Mouse (Mus musculus): ENCODE results near the gene Fat2. TPM values are rescaled to one million over a fixed set of nuclear protein-coding genes. Genes with fewer than 3 reads are reported as not detected.

Gene Fat2
- 0.61 and 0.69 TPM in 2 replicates for polyA plus RNA-seq (2015; fragmentation: Nextera tagmentation; extraction: Ambion mirVana)

GRCm38 (mm10) chr11:55336101-55336891, at the start of gene Fat2:
TSS of gene Fat2 (minus strand) at chr11:55336564.
- Histone ChIP-seq H3K27ac (replicated peaks) (0 out of 2 replicates have a peak within 1 kb of the TSS, but pooled peaks have one; percentile 14), H3K4me2 (replicated peaks; ENCODE audit: low read depth) (peak within 1 kb of the TSS; percentile 30), H3K36me3 (ENCODE audit: control insufficient read depth, insufficient read depth, low read length) (no peaks in the 10 kb centered on the region), H3K4me1 (replicated peaks; ENCODE audit: control insufficient read depth, insufficient read depth) (no peaks in the 10 kb centered on the region), H3K9ac (ENCODE audit: low read length) (no peak within 1 kb of the TSS), H3K27me3 (ENCODE audit: control insufficient read depth, insufficient read depth, low read length) (no peaks in the 10 kb centered on the region), H3K9me3 (ENCODE audit: control insufficient read depth, low read length) (no peaks in the 10 kb centered on the region), H3K4me3 (ENCODE audit: low read depth, low read length) (peak within 1 kb of the TSS; percentile 17; the same call in 1 of the 2 replicates)
- TF ChIP-seq EP300 (optimal IDR thresholded peaks at IDR 0.05) (no peak), CTCF (IDR thresholded peaks at IDR 0.05; ENCODE audit: low read depth) (no peak)
- DNase-seq (ENCODE audit: low spot score) (no peak), ATAC-seq (ENCODE audit: low FRiP score, low TSS enrichment) (peak; percentile 50; the same call in 1 of the 2 replicates)
- 26% methylated on average over 13 of the region's 13 CpGs for WGBS

DNA sequence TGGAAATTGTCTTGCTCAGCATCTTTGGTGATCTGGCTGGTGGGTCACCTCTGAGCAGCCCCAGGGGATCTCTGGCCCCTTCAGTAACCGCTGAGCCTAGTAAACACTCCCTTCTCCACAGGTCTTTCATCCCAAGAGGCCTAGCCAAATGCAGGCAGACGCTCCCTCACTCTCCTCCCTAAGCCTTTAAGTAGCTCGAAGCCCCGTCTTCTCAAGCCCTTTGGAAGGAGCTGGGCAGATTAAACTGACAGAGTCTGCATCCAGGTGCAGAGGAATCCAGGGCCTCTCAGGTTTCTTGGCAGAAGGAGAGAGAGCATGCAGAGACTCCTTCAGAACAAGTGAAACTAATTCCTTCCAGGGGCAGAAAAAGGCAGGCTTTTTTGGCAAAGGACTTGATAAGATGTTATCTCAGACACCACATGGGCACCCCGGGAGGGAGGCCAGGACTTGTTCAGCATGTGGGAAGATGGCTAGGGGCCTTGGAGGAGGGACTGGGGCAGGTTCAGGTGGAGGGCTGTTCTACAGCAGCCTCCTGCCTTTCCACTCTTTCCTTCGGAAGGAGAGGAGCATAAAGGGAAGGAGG, 47.2 kb upstream of the Fat2 start:
- ATAC-seq (ENCODE audit: low FRiP score, low TSS enrichment) (no peak), DNase-seq (ENCODE audit: low spot score) (no peak)
- no peak overlapping the region for H3K4me3 ChIP-seq (ENCODE audit: low read depth, low read length)
- H3K27ac ChIP-seq (replicated peaks): no peak overlapping the region; the same call in 1 of the 2 replicates
- 25% methylated on average over 6 of the region's 6 CpGs for WGBS
- no peak overlapping the region for H3K4me2 ChIP-seq (replicated peaks; ENCODE audit: low read depth)
- H3K27me3 ChIP-seq (ENCODE audit: control insufficient read depth, insufficient read depth, low read length): no peaks in the 10 kb centered on the region
- TF ChIP-seq EP300 (optimal IDR thresholded peaks at IDR 0.05) (peak; percentile 58), CTCF (IDR thresholded peaks at IDR 0.05; ENCODE audit: low read depth) (no peak)
- H3K9me3 ChIP-seq (ENCODE audit: control insufficient read depth, low read length): no peaks in the 10 kb centered on the region
- H3K36me3 ChIP-seq (ENCODE audit: control insufficient read depth, insufficient read depth, low read length): no peaks in the 10 kb centered on the region
- no peak overlapping the region for H3K9ac ChIP-seq (ENCODE audit: low read length)
- H3K4me1 ChIP-seq (replicated peaks; ENCODE audit: control insufficient read depth, insufficient read depth): peaks cover 6% of the 10 kb centered on the region

GRCm38 (mm10) chr11:55380908-55381307, 44.5 kb upstream of the Fat2 start:
- H3K4me2 ChIP-seq (replicated peaks; ENCODE audit: low read depth): no peak overlapping the region
- H3K4me1 ChIP-seq (replicated peaks; ENCODE audit: control insufficient read depth, insufficient read depth): peaks cover 7% of the 10 kb centered on the region
- WGBS: 29% methylated on average over 6 of the region's 6 CpGs
- DNase-seq (ENCODE audit: low spot score) (no peak), ATAC-seq (ENCODE audit: low FRiP score, low TSS enrichment) (no peak)
- no peak for TF ChIP-seq CTCF (IDR thresholded peaks at IDR 0.05; ENCODE audit: low read depth)
- TF ChIP-seq EP300 (optimal IDR thresholded peaks at IDR 0.05): no peak
- H3K9me3 ChIP-seq (ENCODE audit: control insufficient read depth, low read length): no peaks in the 10 kb centered on the region
- H3K36me3 ChIP-seq (ENCODE audit: control insufficient read depth, insufficient read depth, low read length): no peaks in the 10 kb centered on the region
- H3K27ac ChIP-seq (replicated peaks): no peak overlapping the region
- no peaks in the 10 kb centered on the region for H3K27me3 ChIP-seq (ENCODE audit: control insufficient read depth, insufficient read depth, low read length)
- no peak overlapping the region for H3K4me3 ChIP-seq (ENCODE audit: low read depth, low read length)
- no peak overlapping the region for H3K9ac ChIP-seq (ENCODE audit: low read length)

- Histone ChIP-seq H3K9ac (ENCODE audit: low read length) (no peak overlapping the region), H3K36me3 (ENCODE audit: control insufficient read depth, insufficient read depth, low read length) (no peaks in the 10 kb centered on the region), H3K4me1 (replicated peaks; ENCODE audit: control insufficient read depth, insufficient read depth) (peaks cover 7% of the 10 kb centered on the region), H3K27ac (replicated peaks) (no peak overlapping the region; the same call in 1 of the 2 replicates), H3K4me3 (ENCODE audit: low read depth, low read length) (no peak overlapping the region), H3K27me3 (ENCODE audit: control insufficient read depth, insufficient read depth, low read length) (no peaks in the 10 kb centered on the region), H3K4me2 (replicated peaks; ENCODE audit: low read depth) (no peak overlapping the region), H3K9me3 (ENCODE audit: control insufficient read depth, low read length) (no peaks in the 10 kb centered on the region)
- 18% methylated on average over 5 of the region's 5 CpGs for WGBS
- ATAC-seq (ENCODE audit: low FRiP score, low TSS enrichment) (no peak; the same call in 1 of the 2 replicates), DNase-seq (ENCODE audit: low spot score) (peak; percentile 34)
- TF ChIP-seq CTCF (IDR thresholded peaks at IDR 0.05; ENCODE audit: low read depth) (no peak), EP300 (optimal IDR thresholded peaks at IDR 0.05) (no peak)
These were observed 42.0 kb upstream of the Fat2 start for GRCm38 (mm10) chr11:55378371-55378770.

GRCm38 (mm10) chr11:55373838-55374237, 37.5 kb upstream of the Fat2 start:
- no peak for DNase-seq (ENCODE audit: low spot score)
- Histone ChIP-seq H3K4me2 (replicated peaks; ENCODE audit: low read depth) (no peak overlapping the region), H3K36me3 (ENCODE audit: control insufficient read depth, insufficient read depth, low read length) (no peaks in the 10 kb centered on the region), H3K27ac (replicated peaks) (no peak overlapping the region), H3K4me3 (ENCODE audit: low read depth, low read length) (no peak overlapping the region), H3K4me1 (replicated peaks; ENCODE audit: control insufficient read depth, insufficient read depth) (peaks cover 4% of the 10 kb centered on the region), H3K9ac (ENCODE audit: low read length) (no peak overlapping the region), H3K27me3 (ENCODE audit: control insufficient read depth, insufficient read depth, low read length) (no peaks in the 10 kb centered on the region), H3K9me3 (ENCODE audit: control insufficient read depth, low read length) (no peaks in the 10 kb centered on the region)
- ATAC-seq (ENCODE audit: low FRiP score, low TSS enrichment): no peak
- WGBS: 53% methylated on average over 6 of the region's 6 CpGs
- TF ChIP-seq EP300 (optimal IDR thresholded peaks at IDR 0.05) (no peak), CTCF (IDR thresholded peaks at IDR 0.05; ENCODE audit: low read depth) (peak; percentile 58)

DNA sequence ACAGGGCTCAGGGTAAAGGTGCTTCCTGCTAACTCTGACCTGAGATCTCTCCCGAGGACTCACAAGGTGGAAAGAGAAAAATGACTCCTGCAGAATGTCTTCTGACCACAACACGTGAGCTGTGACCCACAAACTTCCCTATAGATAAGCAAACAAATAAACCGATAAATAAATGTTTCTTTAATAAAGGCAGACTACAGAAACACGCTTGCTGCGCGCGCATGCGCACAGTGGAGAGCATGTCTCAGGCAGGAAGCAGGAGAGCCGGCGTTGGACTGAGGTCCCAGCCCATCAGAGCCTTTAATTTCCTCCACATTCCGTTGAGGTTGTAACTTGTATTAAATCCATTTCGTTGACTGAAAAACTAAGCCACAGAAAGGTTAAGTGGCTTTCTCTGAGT, 37.0 kb upstream of the Fat2 start:
- H3K9me3 ChIP-seq (ENCODE audit: control insufficient read depth, low read length): no peaks in the 10 kb centered on the region

More for the DNA sequence above, 37.0 kb upstream of the Fat2 start:
- TF ChIP-seq EP300 (optimal IDR thresholded peaks at IDR 0.05): no peak
- TF ChIP-seq CTCF (IDR thresholded peaks at IDR 0.05; ENCODE audit: low read depth): no peak
- Histone ChIP-seq H3K4me1 (replicated peaks; ENCODE audit: control insufficient read depth, insufficient read depth) (no peaks in the 10 kb centered on the region), H3K27me3 (ENCODE audit: control insufficient read depth, insufficient read depth, low read length) (no peaks in the 10 kb centered on the region), H3K9ac (ENCODE audit: low read length) (no peak overlapping the region), H3K27ac (replicated peaks) (no peak overlapping the region), H3K4me2 (replicated peaks; ENCODE audit: low read depth) (no peak overlapping the region), H3K4me3 (ENCODE audit: low read depth, low read length) (no peak overlapping the region), H3K36me3 (ENCODE audit: control insufficient read depth, insufficient read depth, low read length) (no peaks in the 10 kb centered on the region)
- WGBS: 80% methylated on average over 12 of the region's 12 CpGs
- DNase-seq (ENCODE audit: low spot score) (no peak), ATAC-seq (ENCODE audit: low FRiP score, low TSS enrichment) (no peak)

Measured in stomach, postnatal 0 days (tissue).